Comparison of ENCODE assay signal across 10 mouse cellular contexts in the genomic region with DNA sequence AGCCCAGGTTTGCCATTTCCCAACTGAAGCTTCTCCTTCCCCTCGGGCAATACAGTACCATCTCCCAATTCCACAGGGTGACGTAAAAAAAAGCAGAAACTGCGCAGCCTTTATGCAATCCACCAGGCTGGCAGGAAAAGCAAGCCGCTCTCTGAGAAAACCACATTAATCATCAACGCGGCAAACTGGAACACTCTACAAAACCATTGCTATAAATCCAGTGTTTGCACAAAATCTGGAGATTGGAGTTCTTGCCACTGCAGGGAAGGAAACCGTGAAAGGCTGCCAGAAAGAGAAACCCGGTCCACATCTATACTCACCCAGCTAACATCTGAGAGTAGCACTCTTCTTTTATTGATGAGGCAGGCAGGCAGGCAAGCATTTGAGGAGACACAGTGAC.
A peak's percentile ranks its signal among the peaks of the same experiment; 100 is the strongest.
DNase-seq lines count a peak whose midpoint lies in the region; ATAC-seq and TF ChIP-seq lines count a peak whose summit lies in the region.
"Had no signal": no experiment of that assay in that cellular context is flagged by ENCODE, and none has a peak within 500 bp of the region (broad histone marks: within the 10 kb centered on the region; RNA-seq: fewer than 3 reads in every experiment).

No protein-coding gene starts in this region.

- H3K36me3 ChIP-seq in lung, embryonic 14.5 days (ENCODE audit: insufficient read depth): no peaks in the 10 kb centered on the region

- no peaks in the 10 kb centered on the region for H3K9me3 ChIP-seq in lung, embryonic 14.5 days (ENCODE audit: low read depth, low read length)
- H3K9me3 ChIP-seq: megakaryocyte, embryonic 14.5 days had no signal

- intact Hi-C loops in gastrocnemius, postnatal 36 days (cut with DNase I): no loop called here

- H3K4me1 ChIP-seq in lung, embryonic 14.5 days (ENCODE audit: insufficient read depth): peaks cover 25% of the 10 kb centered on the region

- no peaks in the 10 kb centered on the region for H3K27me3 ChIP-seq in lung, embryonic 14.5 days (ENCODE audit: insufficient read depth, low read length)

- TF ChIP-seq CTCF in lung, embryonic 14.5 days (IDR thresholded peaks at IDR 0.05; ENCODE audit: low read depth): no peak

- no peak overlapping the region for H3K9ac ChIP-seq in lung, embryonic 14.5 days

- peak overlapping the region; percentile 56; the same call in 1 of the 2 replicates for H3K27ac ChIP-seq in lung, embryonic 14.5 days (ENCODE audit: low read depth)
- H3K27ac ChIP-seq: layer of hippocampus, adult 2 months had no signal

- H3K4me3 ChIP-seq in lung, embryonic 14.5 days (ENCODE audit: low read depth, low read length): no peak overlapping the region
- H3K4me3 ChIP-seq: layer of hippocampus, adult 2 months; megakaryocyte, embryonic 14.5 days had no signal

- peak; percentile 22 to 42 for DNase-seq in urinary bladder, postnatal 36 days (ENCODE audit: low spot score in 2 of 2)
- no peak for DNase-seq in urinary bladder, postnatal 10 days (ENCODE audit: low spot score)
- DNase-seq in fibroblast of lung, adult 2 months (ENCODE audit: low read depth): peak; percentile 70
- DNase-seq in lung, embryonic 14.5 days: peak; percentile 83
- no peak for DNase-seq in MN1 (ENCODE audit: low spot score)
- DNase-seq in gastrocnemius, postnatal 36 days: no peak
- no peak for DNase-seq in ovary, adult 18-20 months (ENCODE audit: low spot score)
- DNase-seq: spleen, adult 18-20 months had no signal

- WGBS in lung, embryonic 14.5 days: 15% methylated on average over 8 of the region's 8 CpGs

- ATAC-seq in lung, embryonic 14.5 days (ENCODE audit: insufficient read depth): peak; percentile 63

- no peak overlapping the region for H3K4me2 ChIP-seq in lung, embryonic 14.5 days

Comparison
In these comparisons a context has a peak if more than half of its experiments do, and no peak if none do; other contexts are left out.
1. DNase-seq: peak in urinary bladder, postnatal 36 days (2 of 2), fibroblast of lung, adult 2 months (single experiment) and lung, embryonic 14.5 days (single experiment); none in urinary bladder, postnatal 10 days (single experiment), MN1 (single experiment), gastrocnemius, postnatal 36 days (0 of 2) and ovary, adult 18-20 months (single experiment).